Mouse (Mus musculus): Measurements from ENCODE around the gene C4b. TPM values are rescaled to one million over a fixed set of nuclear protein-coding genes. Genes with fewer than 3 reads are reported as not detected.
"Not testable (repeated sequence)": the region's sequence is repeated elsewhere in the genome, so short reads cannot be mapped to it uniquely, and the experiment has no call there.

C4b gene
- 100 to 1,000 TPM in 1 of 2 experiments, 10 to 100 TPM in 1; 99.1 to 174 TPM for total RNA-seq (2021)
- long read RNA-seq, experiment 1, full-length matches to known transcripts, result 15 of 42 reads
- long read RNA-seq, experiment 1, partial matches to known transcripts, result 14 of 42 reads
- long read RNA-seq, experiment 1, other reads (novel, unspliced or antisense), result 13 of 42 reads
- long read RNA-seq, experiment 2, full-length matches to known transcripts, result 4 of 179 reads
- long read RNA-seq, experiment 2, partial matches to known transcripts, result 128 of 179 reads
- long read RNA-seq, experiment 2, other reads (novel, unspliced or antisense), result 47 of 179 reads

DNA sequence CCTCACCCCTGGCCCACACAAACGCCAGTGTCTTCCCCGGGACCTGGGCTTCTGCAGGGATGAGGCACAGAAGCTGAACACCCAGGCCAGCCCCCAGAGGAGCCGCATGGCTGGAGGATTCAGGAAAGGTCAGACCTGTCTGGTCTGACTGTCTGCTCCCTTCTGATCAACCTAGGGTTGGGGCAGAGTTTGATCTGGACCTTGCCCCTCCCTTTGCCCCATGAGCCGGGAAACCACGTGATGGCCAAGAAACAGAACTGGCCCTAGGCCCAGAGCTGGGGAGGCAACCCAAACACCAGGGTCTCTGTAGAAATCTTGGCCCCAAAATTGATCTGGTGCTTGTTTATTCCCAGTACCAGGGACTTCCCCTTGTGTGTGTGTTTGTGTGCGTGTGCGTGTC is at the start of gene C4b:
Gene C4b (minus strand): TSS at position 164 of the 400 bp plus-strand sequence.
- peak in 1 of 2 experiments; percentile 33 for DNase-seq (ENCODE audit: low spot score in 2 of 2)

- no peak for DNase-seq (ENCODE audit: low spot score in 2 of 2)
Measured at GRCm38 (mm10) chr17:34777680-34778325, 34.1 kb upstream of the C4b start.

GRCm38 (mm10) chr17:34761471-34761870 is 17.8 kb upstream of the C4b start:
- DNase-seq (ENCODE audit: low spot score in 2 of 2), result no peak

- DNase-seq (ENCODE audit: low spot score in 2 of 2), result peak in 1 of 2 experiments; percentile 21
Measured at GRCm38 (mm10) chr17:34746531-34746930, 2.8 kb upstream of the C4b start.

- not testable (repeated sequence) for DNase-seq (ENCODE audit: low spot score in 2 of 2)
Measured at GRCm38 (mm10) chr17:34745166-34745565, 1.5 kb upstream of the C4b start.

GRCm38 (mm10) chr17:34744611-34745010 is 929 bp upstream of the C4b start:
- peak in 1 of 2 experiments; percentile 19 for DNase-seq (ENCODE audit: low spot score in 2 of 2)

- no peak for DNase-seq (ENCODE audit: low spot score in 2 of 2)
Measured at GRCm38 (mm10) chr17:34744206-34744605, 524 bp upstream of the C4b start.

DNA sequence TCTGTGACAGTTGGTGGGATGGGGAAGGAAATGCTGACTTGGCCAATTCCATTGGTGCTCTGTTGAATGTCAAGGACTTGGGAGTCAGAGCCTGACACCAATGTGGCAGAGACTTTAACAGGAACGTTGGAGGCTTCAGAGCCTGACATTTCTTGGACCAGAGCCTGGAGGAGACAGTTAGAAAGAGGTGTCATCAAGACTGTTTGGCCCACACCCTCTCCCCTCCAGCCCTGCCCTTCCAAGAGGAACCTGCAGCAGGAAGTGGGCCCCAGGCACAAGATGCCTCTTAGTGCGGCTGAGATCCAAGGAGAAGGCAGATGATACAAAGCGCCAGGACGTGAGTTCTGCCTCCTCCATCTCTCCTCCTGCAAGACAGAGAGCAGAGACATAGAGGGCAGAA is 3.4 kb downstream of the C4b start:
- peak in 1 of 2 experiments; percentile 24 for DNase-seq (ENCODE audit: low spot score in 2 of 2)

- DNase-seq (ENCODE audit: low spot score in 2 of 2), result not testable (repeated sequence)
Measured at GRCm38 (mm10) chr17:34739708-34740107, 4.0 kb downstream of the C4b start.

DNA sequence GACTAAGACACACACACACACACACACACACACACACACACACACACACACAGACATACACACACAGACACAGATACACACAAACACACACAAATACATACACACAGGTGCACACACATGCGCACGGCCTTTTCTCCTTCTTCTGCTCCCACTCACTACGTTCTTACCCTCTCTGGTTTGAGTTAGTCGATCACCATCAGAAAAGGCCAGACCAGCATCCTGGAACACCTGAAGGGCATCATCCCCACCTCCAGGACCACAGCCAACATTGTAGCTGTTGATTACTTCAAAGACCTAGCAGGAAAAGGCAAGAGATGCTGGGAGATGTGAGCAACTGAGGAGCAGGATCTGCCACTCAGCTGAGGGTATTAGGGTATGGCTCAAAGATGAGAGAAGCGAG is 6.2 kb downstream of the C4b start:
- DNase-seq (ENCODE audit: low spot score in 2 of 2), result peak in 1 of 2 experiments; percentile 12

GRCm38 (mm10) chr17:34729779-34730553 is 13.7 kb downstream of the C4b start:
- DNase-seq (ENCODE audit: low spot score in 2 of 2), result peak in 1 of 2 experiments; percentile 19

DNA sequence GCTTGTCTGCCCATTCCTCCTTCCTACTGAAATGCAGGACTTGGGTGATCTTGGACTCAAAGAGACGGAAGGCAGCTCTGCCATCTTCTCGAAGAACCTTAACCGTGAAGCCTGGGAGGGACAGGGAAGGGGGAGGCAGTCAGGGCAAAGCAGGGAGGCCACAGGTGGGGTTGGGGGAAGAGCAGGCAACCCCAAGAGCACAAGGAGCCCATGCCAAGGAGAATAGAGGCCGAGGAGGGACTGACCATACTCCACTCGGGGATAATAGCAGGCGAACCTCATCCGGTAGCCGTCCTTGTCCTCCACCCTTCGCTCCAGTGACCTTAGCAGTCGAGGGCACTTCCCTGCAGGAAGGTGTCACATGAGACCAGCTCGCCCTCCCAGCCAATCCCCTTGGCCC is 14.5 kb downstream of the C4b start:
- DNase-seq (ENCODE audit: low spot score in 2 of 2), result peak in 1 of 2 experiments; percentile 17

- DNase-seq (ENCODE audit: low spot score in 2 of 2), result no peak
Measured at GRCm38 (mm10) chr17:34727887-34728286, 15.8 kb downstream of the C4b start.

- DNase-seq (ENCODE audit: low spot score in 2 of 2), result no peak
Measured at GRCm38 (mm10) chr17:34723066-34723465, 20.6 kb downstream of the C4b start.

GRCm38 (mm10) chr17:34722238-34722637 is 21.4 kb downstream of the C4b start:
- DNase-seq (ENCODE audit: low spot score in 2 of 2), result not testable (repeated sequence)

DNA sequence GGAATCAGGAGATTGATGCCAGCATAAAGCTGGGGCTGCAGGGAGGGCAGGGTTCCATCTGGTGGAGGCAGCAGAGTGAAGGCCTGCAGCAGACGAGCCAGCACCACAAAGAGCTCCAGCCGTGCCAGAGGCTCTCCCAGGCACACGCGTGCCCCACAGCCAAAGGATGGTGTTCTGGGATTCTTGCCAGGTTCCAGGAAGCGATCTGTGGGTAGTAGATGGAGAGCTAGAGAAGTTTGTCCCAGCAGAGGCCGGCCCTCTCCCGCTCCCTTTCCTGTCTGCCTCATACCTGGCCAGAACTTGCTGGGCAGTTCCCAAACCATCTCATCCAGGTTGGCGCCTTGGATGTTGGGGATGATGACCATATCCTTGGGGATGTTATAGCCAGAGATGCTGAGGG is 23.8 kb downstream of the C4b start:
- not testable (repeated sequence) for DNase-seq (ENCODE audit: low spot score in 2 of 2)

DNA sequence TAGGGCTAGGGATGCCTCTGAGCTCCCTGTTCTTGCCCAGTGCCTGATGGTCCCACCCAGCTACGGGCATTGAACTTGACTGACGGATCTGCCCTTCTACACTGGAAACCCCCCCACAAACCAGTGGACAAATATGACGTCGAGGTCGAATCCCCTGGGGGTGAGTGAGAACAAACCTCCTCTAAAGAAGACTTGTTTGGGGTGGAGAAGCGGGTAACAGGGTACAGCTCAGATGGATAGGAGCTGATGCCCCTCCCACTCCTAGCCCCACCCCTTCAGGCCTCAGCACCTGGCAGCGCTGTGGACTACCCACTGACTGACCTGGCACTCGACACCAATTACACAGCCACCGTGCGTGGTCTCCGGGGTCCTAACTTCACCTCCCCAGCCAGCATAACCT is 26.3 kb downstream of the C4b start:
- peak in 1 of 2 experiments; percentile 26 for DNase-seq (ENCODE audit: low spot score in 2 of 2)

DNA sequence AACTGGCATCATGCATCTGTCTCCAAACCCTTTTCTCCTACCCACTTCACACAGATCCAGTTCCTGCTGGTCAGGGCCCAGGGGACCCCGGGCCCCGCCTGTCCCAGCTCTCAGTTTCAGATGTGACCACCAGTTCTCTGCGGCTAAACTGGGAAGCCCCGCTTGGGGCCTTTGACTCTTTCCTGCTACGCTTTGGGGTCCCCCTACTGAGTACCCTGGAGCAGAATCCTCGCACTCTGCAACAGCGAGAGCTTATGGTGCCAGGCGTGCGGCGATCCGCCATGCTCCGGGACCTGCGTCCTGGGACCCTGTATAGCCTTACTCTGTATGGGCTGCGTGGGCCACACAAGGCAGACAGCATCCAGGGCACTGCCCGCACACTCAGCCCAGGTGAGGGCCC is 27.4 kb downstream of the C4b start:
- DNase-seq (ENCODE audit: low spot score in 2 of 2), result no peak

DNA sequence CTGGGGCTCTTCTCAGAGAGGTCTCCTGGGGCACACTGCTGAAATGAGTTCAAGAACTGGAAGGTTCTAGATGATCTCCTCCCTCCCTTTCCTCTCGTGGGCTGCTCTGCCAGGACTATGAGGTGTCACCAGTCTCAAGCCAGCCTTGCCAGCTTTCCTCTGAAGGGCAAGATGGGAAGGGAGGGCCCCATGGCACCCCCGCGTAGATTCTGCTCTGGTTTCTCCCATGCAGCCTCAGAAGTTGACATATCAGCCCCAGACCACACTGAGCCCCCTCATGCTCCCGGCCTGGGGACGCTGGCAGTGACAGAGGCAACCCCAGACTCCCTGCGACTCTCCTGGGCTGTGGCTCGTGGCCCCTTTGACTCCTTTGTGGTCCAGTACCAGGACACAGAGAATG is 28.2 kb downstream of the C4b start:
- DNase-seq (ENCODE audit: low spot score in 2 of 2), result peak in 1 of 2 experiments; percentile 35

DNA sequence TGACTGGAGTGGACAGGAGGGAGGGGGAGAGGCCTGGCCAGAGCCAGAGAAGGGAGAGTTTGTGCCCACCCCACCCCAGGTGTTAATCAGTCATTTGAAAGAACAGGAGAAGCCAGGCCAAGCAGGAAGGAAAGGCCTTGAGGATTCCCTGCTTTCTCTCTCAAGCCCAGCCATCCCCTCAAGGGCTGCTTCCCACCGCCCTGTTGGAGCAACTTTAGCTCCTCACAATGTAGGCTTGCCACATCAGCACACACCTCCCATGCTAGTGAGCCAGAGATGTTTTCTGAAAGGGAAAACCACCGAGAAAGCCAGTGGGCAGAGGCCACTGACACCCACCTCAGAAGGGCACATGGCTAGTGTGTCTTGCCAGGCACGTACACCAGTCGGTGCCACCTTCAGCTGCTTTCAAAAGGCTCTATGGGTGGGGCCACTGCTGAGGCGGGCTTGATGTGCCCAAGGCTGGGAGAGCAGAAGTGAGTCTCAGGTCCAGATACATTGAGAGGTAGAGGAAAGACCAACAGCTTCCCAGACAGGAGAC is 28.7 kb downstream of the C4b start:
- not testable (repeated sequence) for DNase-seq (ENCODE audit: low spot score in 2 of 2)

DNA sequence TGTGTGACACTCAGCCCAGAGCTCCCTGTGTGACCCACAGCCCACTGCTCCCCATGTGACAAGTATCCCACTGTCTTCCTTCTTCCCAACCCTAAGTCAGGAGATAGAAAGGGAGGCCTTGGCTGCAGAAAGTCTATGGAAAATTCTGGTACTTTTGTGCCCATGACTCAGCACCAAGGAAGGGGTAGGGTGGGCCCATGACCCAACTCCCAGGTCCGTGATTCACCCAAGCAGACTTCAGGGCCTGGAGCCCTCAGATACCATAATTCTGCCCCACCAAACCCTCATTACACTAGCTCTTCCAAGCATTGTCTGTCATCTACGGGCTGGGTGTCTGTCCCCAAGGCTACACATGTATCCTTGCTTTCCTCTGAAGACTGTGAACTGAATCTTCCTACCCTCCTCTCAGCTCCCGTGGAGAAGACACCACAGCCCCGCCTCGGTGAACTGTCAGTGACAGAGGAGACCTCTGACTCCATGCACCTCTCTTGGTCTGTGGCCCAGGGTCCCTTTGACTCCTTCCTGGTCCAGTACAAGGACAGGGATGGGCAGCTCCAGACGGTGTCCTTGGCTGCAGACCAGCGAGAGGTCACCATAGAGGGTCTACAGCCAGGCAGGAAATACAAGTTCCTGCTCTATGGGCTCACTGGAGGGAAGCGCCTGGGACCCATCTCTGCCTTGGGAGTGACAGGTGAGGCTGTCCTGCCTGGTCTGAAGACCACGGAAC is 29.3 kb downstream of the C4b start:
- peak in 1 of 2 experiments; percentile 46 for DNase-seq (ENCODE audit: low spot score in 2 of 2)
